Mouse (Mus musculus) left cerebral cortex, adult 11 months (tissue): ENCODE measurements around the gene Aldh3a2.
"Not testable (repeated sequence)": the region's sequence is repeated elsewhere in the genome, so short reads cannot be mapped to it uniquely, and the experiment has no call there.

Experiments used
- DNase-seq: peaks from one replicate; pipeline ENCODE4 v3.0.0; 2022; ENCODE audit warnings: low spot score

Aldh3a2 gene

DNA sequence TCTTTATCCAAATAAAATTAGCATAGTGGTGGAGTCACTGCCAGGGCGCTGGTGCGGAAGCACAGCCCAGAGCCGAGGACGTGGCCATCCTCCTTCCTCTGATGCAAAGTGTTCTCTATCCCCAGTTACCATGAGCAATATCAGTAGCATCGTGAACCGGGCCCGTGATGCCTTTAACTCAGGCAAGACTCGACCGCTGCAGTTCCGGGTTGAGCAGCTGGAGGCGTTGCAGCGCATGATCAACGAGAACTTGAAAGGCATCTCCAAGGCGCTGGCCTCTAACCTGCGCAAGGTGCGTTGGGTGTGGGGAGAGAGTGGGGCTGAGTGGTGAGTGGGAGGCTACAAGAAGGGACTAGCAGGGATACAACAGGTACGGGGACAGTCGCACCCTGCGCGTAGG is 55.2 kb downstream of the Aldh3a2 start:
- no peak for DNase-seq

DNA sequence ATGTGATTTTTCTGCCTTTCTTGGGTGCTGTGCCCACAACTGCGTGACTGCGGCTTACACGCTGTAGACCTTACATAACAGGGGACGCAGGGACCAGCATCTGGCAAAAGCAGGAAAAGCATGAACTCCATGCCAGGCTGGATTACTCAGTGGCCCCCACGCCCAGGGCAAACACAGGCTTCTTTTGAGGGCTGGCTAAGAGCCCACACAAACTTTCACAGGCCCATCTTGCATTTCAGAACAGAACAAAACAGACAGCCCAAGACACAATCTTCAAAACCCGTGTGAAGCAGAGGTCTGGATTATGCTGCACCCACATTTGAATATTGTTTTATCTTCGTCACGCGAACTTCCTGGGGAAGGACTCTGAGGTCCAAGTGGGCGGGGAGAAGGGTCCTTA is 58.9 kb downstream of the Aldh3a2 start:
- no peak for DNase-seq

DNA sequence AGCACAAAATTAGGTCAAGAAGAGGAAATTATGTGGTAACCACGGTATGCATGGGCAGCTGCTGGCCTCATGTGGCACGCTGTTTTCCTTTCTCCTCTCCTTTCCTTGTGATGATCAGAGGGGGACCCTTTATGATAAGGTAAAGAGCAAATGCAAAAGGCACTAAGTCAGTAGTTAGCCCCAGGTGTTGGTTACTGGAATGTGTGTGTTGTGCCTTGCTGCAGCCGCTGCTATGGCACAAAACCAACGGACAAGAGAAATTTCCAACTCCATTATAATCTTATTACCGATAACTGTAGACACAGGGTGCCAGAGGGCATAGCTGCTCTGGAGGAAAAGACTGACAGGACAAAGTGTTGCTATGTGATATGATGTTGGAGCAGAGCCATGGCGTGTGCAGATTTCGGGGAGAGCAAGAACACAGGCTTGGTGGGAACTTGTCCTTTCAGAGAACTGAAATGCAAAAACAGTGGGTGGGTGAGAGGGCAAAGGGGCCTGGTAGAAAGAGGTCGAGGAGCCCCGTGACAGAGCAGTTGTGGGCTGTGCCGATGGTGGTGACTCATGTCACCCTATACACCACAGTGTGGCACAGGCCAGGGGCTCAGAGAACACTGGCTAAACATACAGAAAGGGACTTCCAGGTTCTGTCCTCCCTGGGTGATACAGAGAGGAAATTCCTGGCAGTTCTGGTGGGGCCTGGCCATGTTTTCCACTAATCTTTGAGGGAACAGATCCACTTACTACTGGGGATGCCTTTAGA is 59.6 kb downstream of the Aldh3a2 start, which contains the start of gene Aldh3a1:
Aldh3a1 (plus strand) TSS at position 51 of the 760 bp plus-strand sequence.
- no peak for DNase-seq

DNA sequence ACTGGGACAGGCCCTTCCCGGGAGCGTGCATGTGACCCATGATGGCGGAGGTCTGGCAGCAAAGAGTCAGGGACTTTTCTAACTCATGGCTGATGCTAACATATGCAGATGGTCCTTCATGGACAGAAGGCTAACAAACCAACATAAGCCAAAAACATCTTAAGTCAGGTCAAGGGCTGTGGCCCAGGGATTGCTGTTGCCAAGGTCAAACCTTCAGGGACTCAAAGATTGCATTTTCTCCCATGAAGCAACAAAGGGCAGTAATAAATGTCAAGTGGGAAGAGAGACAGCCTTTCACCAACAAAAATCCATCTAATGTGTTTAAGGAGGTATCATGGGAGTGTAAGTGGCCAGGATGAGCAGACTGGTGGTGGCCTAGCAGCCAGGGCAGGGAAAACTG is 61.1 kb downstream of the Aldh3a2 start:
- DNase-seq = no peak

DNA sequence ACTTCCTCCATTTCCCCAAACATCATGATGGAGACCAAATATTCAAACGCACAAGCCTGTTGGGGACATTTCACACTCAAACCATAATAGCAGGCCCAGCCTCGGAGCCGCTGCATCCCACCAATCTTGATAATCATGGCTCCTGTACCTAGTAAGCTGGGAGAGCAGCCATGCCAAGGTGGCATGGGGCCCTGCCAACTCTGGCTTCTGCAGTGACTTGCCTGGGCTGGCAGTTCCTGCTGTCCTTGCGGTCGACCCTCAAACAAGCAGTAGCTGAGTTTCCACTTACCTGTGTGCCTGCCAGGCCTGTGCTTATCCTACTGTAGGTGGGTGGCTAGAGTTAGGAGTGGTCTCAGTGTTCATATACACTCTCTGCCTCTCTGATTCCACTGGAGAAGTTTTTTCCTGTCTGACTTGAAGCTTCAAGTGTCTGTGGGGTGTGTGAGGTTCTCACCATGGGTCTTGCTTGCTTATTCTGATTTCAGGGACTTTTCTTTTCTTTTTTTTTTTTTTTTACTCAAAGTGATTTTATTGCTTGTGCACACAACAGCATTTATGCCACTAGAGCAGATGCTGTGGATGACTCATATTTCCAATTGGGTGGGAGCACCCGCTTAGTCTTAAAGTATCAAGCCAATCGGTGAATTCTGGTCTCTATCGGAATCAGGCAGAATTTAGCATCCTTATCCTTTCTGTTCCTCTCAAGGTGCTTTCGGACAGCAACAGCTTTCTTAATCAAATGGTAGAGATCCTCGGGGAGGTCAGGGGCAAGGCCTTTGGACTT is 61.9 kb downstream of the Aldh3a2 start:
- DNase-seq = no peak

DNA sequence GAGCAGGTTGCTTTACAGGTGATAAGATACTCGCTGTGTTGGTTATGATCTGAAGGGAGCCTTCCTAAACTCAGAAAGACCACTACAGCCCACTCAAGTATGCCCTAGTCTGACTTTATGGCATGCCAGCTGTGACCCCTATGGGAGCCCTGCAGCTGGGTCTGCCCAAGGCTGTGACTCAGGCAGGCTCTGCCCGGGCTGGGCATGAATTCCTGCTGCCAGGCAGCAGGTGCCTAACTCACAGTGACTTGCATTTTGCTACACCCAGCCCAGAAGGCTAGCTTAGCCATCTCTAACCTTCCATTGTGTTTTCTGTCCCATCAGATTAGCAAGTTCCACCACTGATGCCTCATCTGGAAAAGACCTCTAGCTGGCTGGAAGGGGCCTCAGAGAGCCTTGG is 64.5 kb downstream of the Aldh3a2 start:
- DNase-seq = no peak

DNA sequence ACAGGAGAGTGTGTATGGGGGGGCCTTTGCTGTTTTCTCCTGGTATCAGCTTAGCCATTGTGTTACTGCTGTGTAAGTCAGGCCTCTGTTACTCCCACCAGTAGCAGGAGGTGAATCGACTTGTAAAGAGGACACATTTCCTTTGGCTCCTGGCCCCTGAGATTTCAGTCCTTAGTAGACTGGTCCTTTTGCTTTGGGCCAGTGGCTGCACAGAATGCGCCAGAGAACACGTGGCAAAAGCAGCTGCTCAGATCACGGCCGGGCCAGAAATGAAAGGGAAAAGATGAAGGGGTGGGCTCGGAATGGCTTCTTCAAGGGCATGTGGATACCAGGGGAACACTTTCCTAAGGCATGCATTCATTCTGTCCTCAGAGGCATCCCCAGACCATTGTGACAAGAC is 65.1 kb downstream of the Aldh3a2 start:
- no peak for DNase-seq

DNA sequence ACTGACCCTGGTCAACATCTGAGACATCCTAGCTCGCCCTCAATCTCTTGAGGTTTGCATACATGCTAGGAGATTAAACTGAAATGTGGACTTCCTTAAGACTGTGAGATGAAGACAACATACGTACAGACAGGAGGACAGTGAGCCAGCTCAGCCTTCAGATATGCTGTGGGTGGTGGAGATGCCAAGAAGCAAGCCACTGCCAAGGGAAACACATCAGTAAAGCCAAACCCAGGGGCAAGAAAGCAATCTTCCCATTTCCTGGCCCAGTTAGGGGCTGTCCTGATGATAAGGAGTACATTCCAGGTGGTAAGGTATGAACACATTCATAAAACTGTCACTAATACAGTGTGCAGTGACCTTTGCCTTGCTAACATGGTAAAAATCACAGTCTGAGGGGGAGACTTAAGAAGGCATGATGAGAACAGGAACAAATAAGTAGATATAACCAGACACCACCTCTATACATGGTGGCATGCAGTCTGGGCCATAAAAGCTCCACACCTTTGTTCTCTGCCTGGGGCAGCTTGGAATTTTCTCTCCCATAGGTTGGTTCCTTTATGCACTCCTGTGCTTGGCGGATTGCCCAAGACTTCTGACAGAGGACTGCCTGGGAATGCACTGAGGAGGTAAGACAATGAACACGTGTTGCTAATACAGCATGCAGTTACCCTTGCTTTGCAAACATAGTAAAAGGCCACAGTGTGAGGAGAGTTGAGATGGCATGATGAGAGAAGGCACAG is 67.5 kb downstream of the Aldh3a2 start:
- DNase-seq = no peak

DNA sequence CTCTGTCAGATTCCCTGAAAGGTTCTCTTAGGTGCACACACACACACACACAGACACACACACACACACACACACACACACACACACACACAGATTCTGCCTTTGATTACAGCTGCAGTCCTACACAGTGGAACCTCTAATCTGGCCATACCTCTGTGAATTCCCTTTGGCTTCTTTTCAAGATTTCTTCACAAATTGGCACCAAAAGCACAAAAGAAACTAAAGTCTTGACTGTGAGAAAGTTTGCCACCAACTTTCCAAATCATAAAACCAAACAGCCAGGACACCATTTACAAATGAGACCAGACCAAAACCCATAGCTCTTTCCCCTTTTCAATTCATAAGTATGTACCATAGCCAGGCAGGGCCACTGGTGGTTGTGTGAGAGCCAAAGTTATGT is 69.3 kb downstream of the Aldh3a2 start:
- DNase-seq = no peak

DNA sequence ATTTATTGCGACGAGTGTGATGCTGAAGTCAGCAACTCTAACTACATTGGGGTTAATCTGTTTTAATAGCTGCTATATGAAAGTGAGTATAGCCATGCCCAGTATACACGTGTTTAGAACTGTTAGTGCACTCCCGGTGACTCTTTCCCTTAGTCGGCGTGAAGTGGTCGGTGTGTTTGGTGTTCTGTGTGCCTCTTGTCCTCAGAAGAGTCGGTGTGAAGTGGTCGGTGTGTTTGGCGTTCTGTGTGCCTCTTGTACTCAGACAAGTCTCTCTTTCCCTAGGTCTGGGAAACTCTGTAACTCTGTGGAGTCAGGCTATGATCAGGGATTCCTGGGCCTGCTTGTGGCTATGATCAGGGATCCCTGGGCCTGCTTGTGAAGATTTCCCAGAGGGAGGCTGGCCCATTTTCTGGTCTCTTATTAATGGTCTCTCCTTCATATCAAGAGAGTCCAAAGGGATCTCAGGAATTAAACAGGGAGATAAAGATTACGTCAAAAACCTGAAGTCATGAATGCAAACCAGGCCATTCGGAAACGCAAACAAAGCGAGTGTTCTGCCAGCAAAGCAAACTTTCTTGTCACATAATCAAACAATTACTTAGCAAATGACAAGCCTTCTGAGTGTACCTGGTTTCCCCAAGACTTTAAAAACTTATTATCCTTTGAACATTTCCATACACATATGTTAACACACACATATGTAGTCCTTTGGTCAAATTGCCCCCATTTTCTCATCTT is 70.5 kb downstream of the Aldh3a2 start:
- DNase-seq = no peak

DNA sequence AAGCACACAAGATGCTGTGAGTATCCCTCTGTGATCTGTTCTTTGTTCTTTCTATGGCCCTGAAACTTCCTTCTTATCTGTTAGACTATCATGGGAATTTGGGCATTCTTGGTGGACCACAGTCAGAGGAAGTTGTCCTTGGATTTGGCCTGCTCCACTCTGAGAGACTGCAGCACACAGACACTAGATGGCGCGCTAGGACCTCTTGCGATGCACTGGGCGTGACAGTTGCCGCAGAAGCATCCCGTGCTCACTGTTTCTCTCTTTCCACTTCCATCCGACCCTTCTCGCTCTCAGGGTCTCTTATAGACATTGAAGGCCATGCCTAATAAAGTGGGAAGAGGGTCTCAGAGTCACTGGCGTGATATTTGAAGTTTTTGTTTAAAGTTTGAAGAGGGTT is 73.9 kb downstream of the Aldh3a2 start:
- peak; percentile 65 for DNase-seq

DNA sequence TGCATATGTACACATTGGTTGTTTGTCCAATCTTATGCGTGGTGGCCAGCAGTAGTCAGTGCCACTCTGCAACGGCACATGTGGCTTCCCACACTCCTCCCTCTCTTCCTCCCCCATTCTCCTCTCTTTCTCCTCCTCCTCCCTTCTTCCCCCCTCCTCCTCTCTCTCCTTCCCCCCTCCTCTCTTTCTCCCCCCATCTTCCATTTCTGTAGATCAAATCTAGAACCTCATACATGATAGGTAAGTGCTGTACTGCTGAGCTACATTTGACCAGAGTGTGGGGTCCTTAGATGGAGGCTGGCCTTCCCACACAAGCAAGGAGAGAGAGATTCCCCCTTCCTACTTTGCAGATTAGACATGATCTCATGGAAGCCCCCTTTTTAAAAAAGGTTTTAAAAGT is 74.5 kb downstream of the Aldh3a2 start:
- no peak for DNase-seq

DNA sequence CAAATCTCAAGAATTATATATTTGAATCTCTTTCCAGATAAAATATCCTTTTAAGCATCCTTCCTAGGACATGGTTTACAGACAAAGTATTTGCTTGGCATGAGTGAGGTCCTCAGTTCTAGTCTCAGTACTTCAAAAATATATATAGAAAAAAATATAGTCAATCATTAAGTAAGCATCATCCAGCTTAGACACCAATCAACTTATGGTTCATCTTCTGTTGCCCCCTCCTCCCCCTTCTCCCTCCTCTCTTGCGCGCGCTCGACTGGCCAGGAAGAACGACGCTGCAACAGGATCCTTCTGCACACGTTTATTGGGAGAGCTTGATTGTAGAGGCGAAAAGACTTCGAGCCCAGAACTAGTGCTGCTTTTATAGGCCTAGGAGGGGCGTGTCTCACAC is 75.1 kb downstream of the Aldh3a2 start:
- DNase-seq = not testable (repeated sequence)

DNA sequence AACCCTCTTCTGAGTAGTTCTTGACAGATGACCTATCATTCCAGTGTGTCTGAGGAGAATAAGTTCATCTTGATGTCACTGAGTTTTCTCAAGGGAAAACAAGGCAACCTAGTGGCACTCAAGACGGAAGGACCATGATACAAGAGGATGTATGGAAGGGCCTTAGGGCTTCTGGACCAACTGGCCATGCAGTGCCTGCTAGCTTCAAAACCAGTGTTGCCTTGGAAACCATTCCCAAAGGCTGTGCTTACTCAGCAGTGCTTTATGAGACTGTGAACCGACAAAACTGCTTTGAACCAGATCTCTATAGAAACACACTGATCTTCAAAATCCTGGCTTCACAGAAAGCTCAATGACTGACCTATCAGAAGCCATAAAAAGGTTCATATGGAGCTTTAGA is 76.5 kb downstream of the Aldh3a2 start:
- DNase-seq = no peak

DNA sequence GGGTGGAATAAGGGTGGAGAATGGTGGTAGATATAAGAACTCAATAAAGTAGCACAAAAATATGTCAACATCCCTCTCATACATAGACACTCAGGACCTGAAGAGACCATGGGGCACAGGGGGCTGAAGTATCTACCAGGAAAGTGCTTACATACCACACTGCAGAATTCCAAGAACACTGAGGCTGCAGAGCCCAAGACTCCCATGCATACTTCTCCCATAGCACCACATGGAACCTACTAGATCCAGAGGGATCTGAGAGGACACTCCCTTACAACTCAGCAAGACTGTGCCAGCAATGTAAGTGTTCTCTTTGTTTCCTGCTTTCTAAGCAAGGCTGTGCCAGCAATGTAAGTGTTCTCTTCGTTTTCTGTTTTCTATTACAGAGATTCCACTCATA is 83.4 kb downstream of the Aldh3a2 start:
- no peak for DNase-seq

DNA sequence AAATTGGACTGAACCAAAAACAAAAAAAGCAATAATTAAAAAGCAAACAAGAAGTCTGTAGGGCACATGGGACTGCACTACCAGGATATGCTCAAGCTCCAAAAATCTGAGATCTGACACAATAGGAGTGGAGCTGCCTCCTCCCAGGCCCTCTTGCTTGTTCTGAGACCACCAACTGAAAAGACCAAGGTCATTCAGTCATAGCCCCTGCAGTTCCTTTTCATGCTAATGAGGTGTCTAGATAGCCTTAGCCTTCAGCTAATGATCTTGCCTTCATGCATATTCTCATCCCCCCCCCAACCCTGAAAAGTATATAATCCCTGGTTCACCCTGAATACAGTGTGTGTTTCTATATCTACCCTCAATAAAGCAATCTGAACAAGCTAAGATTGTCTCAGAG is 85.6 kb downstream of the Aldh3a2 start:
- DNase-seq = no peak

DNA sequence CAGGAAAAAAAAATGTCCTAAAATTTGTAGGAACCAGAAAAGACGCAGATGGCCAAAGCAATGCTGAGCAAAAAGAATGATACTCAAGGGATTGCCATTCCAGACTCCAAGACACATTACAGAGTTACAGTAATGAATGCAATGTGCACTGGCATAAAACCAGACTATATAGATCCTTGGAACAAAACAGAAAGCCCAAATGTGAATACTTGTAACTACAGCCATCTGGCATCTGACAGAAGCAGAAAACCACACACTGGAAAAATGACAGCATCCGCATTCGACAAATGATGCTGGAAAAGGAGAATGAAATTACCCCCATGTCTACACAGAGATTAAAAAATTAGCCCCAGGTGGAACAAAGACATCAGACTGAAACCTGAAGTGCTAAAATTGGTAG is 86.9 kb downstream of the Aldh3a2 start:
- no peak for DNase-seq

DNA sequence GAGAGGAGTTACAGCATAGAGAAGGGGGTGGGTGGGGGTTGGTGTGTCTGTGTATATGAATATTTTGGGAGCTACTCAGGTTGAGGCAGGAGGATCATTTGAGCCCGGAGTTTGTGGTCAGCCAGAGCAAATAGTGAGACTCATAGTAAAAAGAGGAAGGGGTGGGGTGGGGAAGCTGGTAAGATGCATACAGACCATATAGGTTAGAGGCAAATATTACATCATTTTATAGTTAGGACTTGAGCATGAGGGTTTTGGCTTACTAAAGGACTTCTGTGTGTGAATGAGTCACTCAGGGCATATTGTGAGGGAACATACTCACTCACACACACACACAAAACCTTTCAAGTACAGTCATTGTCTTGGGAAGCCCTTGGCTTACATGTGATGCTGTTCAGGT is 90.9 kb downstream of the Aldh3a2 start:
- DNase-seq = no peak

DNA sequence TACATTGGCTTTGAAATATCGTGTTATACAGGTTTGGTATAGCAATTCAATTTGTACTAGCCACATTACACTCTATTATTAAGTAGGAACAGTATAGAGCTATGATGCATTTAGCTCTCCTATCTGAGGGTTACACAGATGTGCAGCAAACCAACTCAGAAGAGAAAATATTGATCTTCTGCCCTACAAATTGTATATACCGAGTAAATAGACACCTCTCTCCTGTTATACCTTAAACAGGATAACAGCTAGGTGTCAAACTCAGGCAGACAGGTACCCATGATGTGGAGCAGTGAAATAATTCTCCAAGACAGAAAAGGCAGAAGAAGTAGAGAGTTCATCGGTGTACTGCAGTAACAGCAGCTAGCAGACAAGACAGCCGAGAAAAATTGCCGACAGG is 91.5 kb downstream of the Aldh3a2 start:
- DNase-seq = no peak

DNA sequence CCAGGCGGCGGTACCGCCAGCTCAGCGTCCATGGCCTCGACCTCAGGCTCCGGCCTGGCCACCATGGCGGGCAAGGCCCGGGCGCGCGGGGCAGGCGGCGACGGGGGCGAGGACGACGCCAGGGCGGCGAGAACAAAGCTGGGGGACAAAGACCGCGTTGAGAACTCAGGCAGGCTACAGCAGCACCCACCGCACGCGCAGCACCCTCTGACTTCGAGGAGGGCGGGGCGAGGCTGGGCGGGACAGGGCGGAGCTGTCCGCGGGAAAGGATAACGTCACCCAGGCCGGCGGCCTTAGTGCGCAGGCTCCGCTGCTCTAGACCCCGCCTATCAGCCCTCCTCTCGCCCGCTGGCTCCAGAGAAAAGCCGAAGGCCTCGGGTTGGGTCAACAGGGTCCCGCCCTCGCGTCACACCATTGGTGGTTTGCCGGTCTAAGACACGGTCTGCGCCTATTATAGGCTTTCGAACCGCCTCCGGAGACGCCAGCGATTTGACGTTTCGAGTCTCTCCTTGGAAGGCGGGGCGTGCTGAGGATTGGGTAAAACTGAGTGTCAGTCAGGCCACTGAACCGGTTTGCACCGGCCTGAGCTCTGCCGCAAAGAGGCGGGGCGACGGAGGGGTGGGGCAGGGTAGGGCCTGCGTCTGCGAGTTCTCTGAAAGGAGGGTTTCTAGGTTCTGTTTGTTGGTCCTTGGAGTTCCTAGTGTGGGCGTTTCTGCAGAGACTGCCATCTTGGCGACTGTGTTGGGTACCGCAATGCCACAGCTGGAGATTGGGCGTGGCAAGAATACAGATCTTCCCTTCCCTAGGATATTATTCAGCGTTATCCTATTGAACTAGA is 92.2 kb downstream of the Aldh3a2 start, which contains the start of gene Usp22:
Usp22 (minus strand) TSS at position 235 of the 838 bp plus-strand sequence.
- DNase-seq = peak; percentile 100

DNA sequence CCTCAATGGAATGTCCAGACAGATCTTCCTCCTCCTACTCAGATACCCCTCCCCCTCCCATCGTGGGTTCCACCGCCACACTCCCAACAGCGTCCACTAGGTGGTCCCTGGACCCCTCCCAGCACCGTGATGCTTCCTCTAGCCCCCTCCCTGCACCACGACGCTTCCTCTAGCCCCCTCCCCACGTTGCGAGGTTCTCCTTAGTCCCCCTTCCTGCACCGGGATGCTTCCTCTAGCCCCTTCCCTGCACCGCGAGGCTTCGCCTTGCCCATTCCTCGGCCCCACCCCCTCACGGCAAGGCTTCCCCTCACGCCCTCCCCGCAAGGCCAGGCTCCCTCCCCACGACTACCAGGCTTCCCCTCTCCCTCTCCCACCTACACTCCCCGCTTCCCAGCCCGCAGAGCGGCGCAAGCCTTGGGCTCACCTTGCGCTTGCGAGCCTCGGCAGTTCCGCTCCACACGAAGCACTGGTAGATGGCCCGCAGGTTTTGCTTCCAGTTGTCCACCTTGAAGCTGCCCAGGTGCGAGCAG is 92.9 kb downstream of the Aldh3a2 start:
- DNase-seq = peak; percentile 39
